Mouse (Mus musculus) olfactory bulb, adult 2 months (tissue): ENCODE results near the gene Lrmda.

Experiments used
- CTCF ChIP-seq: fragments of 200-500 bp; IDR thresholded peaks from 2 replicates; pipeline ENCODE4 v1.5.1; 2012; ENCODE audit warnings: low read depth, mild to moderate bottlenecking, low read length, moderate library complexity; ENCODE audit not compliant: insufficient read depth
- POLR2A ChIP-seq: fragments of 200-500 bp; IDR thresholded peaks from 2 replicates; pipeline ENCODE4 v1.6.1; 2012; ENCODE audit warnings: mild to moderate bottlenecking, low read depth, low read length, moderate library complexity; ENCODE audit not compliant: insufficient read depth

DNA sequence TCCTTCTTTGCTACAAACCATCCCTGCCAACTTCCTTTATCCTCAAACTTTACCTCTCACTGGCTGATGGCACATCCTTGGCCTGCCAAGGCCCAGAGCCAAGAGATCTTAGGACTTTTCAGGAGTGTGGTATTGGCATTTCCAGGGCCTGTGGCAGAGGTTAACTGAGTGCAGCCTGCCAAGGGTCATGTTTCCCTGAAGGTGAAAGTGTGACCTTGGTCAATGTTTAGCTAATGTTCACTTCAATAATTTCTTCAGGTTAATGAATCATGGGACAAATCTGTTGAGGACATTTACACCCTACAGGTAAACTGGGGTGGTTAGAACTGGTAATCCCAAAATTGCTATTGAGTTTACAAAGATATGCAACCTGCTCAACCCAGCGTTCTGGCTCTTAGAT lies 614.1 kb downstream of the Lrmda start:
- TF ChIP-seq POLR2A (no peak), CTCF (no peak)
